Mouse (Mus musculus): Measurements from ENCODE around the gene Cd79b.

- TF ChIP-seq CTCF (IDR thresholded peaks at IDR 0.05; ENCODE audit: insufficient read depth, low read length) = no peak
- no peak for TF ChIP-seq POLR2A (IDR thresholded peaks at IDR 0.05; ENCODE audit: borderline replicate concordance, extremely low read depth, low read depth, low read length)
Measured at GRCm38 (mm10) chr11:106328521-106328920, 14.0 kb upstream of the Cd79b start.

Measured in lung, adult 2 months (tissue).